Mouse (Mus musculus) liver, embryonic 16.5 days (tissue): ENCODE results near the gene Timm22. TPM values are rescaled to one million over a fixed set of nuclear protein-coding genes. Genes with fewer than 3 reads are reported as not detected.

Source experiments
- ATAC-seq: fragments of 200-750 bp; cut with Nextera tagmentation; 2 replicates; pipeline ENCODE4 v1.8.0; 2017; ENCODE audit warnings: low read depth, mild to moderate bottlenecking, moderate number of reproducible peaks, moderate library complexity
- H3K27ac ChIP-seq: fragments of 300-500 bp; sonication (generic); 2 replicates; pipeline ENCODE4 v1.5.1; 2014; ENCODE audit warnings: mild to moderate bottlenecking, low read length
- H3K27me3 ChIP-seq: fragments of 300-500 bp; sonication (generic); 2 replicates; pipeline ENCODE4 v1.6.1; 2014; ENCODE audit warnings: low read depth, low read length, mixed read lengths; ENCODE audit not compliant: control insufficient read depth, insufficient read depth
- H3K36me3 ChIP-seq: fragments of 300-500 bp; sonication (generic); 2 replicates; pipeline ENCODE4 v1.6.1; 2014; ENCODE audit warnings: mild to moderate bottlenecking; ENCODE audit not compliant: control insufficient read depth, insufficient read depth
- H3K4me1 ChIP-seq: fragments of 300-500 bp; sonication (generic); 2 replicates; pipeline ENCODE4 v1.6.1; 2014; ENCODE audit warnings: low read depth, low read length, mixed read lengths; ENCODE audit not compliant: control insufficient read depth
- H3K4me2 ChIP-seq: fragments of 300-500 bp; sonication (generic); 2 replicates; pipeline ENCODE4 v1.6.1; 2014; ENCODE audit warnings: low read depth, low read length, mixed read lengths
- H3K4me3 ChIP-seq: fragments of 300-500 bp; sonication (generic); 2 replicates; pipeline ENCODE4 v1.5.1; 2014; ENCODE audit warnings: low read depth, mild to moderate bottlenecking, low read length
- H3K9ac ChIP-seq: fragments of 300-500 bp; sonication (generic); 2 replicates; pipeline ENCODE4 v1.6.1; 2014; ENCODE audit warnings: low read depth, low read length
- H3K9me3 ChIP-seq: fragments of 300-500 bp; sonication (generic); replicated peaks from 2 replicates; pipeline ENCODE4 v1.6.1; 2016; ENCODE audit warnings: low read length; ENCODE audit not compliant: control insufficient read depth
- WGBS: fragments of 180-500 bp; shearing (Covaris S2); extraction: QIAGEN DNeasy Blood & Tissue Kit; methylation state at CpG from one replicate; pipeline ENCODE4 v1.1.7; 2014; ENCODE audit not compliant: insufficient replicate concordance; 5-methylcytosine and 5-hydroxymethylcytosine counted together
- polyA plus RNA-seq: library from polyadenylated mRNA; unstranded; fragments of >200 nt; fragmentation: Nextera tagmentation; extraction: Ambion mirVana; gene quantifications from 2 replicates; pipeline ENCODE4 v1.2.1, GENCODE M21; 2015

Gene Timm22
- polyA plus RNA-seq, 1 experiment from 2014 or later = 33.7 TPM

DNA sequence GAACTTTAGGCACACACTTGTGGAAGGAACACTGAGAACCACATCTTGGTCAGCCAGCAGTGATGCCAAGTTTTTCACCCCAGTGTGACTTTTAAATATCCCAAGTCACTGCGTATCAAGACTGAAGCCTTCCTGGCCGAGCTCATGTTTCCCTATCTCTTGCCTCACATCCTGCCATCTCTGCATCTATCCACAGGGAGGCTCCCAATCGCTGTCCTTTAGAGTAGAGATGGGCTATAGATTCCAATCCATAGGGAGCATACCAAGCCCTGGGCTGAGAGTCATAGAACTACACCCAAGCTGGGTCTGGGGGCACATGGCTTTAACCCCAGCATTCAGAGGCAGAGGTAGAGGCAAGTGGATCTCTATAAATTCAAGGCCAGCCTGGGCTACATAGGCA is 52.7 kb downstream of the Timm22 start:
- Histone ChIP-seq H3K27ac (no peak overlapping the region), H3K4me1 (no peaks in the 10 kb centered on the region; the same call in 1 of the 2 replicates), H3K4me3 (no peak overlapping the region), H3K9me3 (no peaks in the 10 kb centered on the region), H3K27me3 (no peaks in the 10 kb centered on the region), H3K36me3 (no peaks in the 10 kb centered on the region), H3K4me2 (no peak overlapping the region), H3K9ac (no peak overlapping the region)
- no peak for ATAC-seq
- 49% methylated on average over 3 of the region's 3 CpGs for WGBS

DNA sequence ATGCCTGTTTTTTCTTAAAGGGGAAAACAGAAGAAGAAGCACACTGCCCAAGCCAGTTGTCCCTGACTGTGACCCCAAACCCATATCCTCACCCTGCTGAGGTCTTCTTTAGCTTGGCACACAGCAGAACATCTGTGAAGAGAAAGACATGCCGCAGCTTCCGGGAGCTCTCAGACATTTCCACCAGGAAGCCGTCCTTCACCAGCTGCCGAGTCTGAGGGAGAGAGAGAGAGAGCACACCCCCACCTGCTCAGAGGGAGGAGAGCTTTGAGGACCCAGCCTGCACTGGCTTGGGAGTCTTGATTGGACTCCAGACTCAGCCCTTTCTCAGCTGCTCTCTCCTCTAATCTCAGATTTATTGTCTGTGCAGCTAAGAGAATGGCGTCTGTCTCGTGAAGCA is 54.4 kb downstream of the Timm22 start:
- no peak overlapping the region for H3K4me3 ChIP-seq
- no peaks in the 10 kb centered on the region for H3K36me3 ChIP-seq
- H3K9ac ChIP-seq = no peak overlapping the region
- no peaks in the 10 kb centered on the region; the same call in 1 of the 2 replicates for H3K4me1 ChIP-seq
- no peaks in the 10 kb centered on the region for H3K9me3 ChIP-seq
- no peaks in the 10 kb centered on the region for H3K27me3 ChIP-seq
- no peak for ATAC-seq
- 52% methylated on average over 6 of the region's 6 CpGs for WGBS
- H3K4me2 ChIP-seq = no peak overlapping the region
- no peak overlapping the region for H3K27ac ChIP-seq

DNA sequence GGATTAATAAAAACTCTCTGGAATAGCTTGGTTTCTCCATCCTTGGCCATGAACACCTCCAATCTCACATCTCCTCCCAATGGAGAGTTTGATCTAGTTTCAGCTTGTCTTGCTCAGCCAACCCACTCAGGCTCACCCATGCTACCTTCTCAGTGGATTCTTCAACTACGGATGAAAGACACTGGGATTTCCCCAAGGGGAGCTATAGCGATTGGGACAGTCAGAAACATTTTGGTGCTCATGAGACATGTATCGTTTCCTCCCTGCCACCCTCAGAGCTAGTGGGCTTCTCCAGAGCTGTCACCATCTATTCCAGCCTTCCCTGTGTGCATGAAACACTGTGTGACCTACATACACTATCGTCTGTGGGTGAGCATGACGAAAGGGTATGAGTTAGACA is 54.9 kb downstream of the Timm22 start:
- Histone ChIP-seq H3K27ac (no peak overlapping the region), H3K4me3 (no peak overlapping the region), H3K4me1 (no peaks in the 10 kb centered on the region; the same call in 1 of the 2 replicates), H3K36me3 (no peaks in the 10 kb centered on the region), H3K9ac (no peak overlapping the region), H3K4me2 (no peak overlapping the region), H3K9me3 (no peaks in the 10 kb centered on the region), H3K27me3 (no peaks in the 10 kb centered on the region)
- 62% methylated on average over 5 of the region's 5 CpGs for WGBS
- ATAC-seq = no peak

DNA sequence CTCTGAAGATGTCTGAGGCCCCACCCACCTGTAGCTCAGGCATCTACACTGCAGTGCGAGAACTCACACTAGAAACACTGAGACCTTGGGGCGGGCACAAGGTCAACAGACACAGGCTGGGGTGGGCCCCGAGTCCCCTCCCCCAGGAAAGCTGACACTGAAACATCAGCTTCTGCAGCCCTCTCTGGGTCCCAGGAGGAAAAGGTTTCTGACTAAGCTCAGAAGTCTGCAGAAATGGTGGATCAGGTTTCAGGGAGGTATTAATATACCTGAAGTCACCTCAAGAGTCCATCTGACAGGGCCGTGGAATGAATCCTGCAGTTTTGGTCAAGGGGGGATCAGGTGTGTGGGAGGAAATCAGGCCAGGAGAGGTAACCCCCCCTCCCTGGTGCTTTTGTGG is 59.1 kb downstream of the Timm22 start:
- 66% methylated on average over 4 of the region's 4 CpGs for WGBS
- Histone ChIP-seq H3K27ac (no peak overlapping the region), H3K4me2 (no peak overlapping the region), H3K9me3 (no peaks in the 10 kb centered on the region), H3K4me1 (no peaks in the 10 kb centered on the region), H3K9ac (no peak overlapping the region), H3K4me3 (no peak overlapping the region), H3K36me3 (no peaks in the 10 kb centered on the region), H3K27me3 (no peaks in the 10 kb centered on the region)
- ATAC-seq = no peak

Other genes with a start within 250 kb of the Timm22 start
- gene Vps53, start 227.3 kb upstream of the Timm22 start, polyA plus RNA-seq = 13.0 and 14.0 TPM in 2 replicates
- gene Fam57a, start 227.3 kb upstream of the Timm22 start, polyA plus RNA-seq = 4.1 and 5.5 TPM in 2 replicates
- gene Dbil5, start 189.3 kb upstream of the Timm22 start, polyA plus RNA-seq = 0.15 and 0.22 TPM in 2 replicates
- 10.5 and 11.3 TPM in 2 replicates for gene Gemin4, start 189.3 kb upstream of the Timm22 start, polyA plus RNA-seq
- gene Mrm3, start 163.2 kb upstream of the Timm22 start, polyA plus RNA-seq = 11.9 and 12.5 TPM in 2 replicates
- gene Glod4, start 163.2 kb upstream of the Timm22 start, polyA plus RNA-seq = 47.4 and 50.3 TPM in 2 replicates
- gene Nxn, start 7.8 kb upstream of the Timm22 start, polyA plus RNA-seq = 2.0 and 2.6 TPM in 2 replicates
- gene Abr, start 215.4 kb downstream of the Timm22 start, polyA plus RNA-seq = 2.5 and 3.7 TPM in 2 replicates